Comparison of ENCODE assay signal across 8 mouse cellular contexts in the genomic region with DNA sequence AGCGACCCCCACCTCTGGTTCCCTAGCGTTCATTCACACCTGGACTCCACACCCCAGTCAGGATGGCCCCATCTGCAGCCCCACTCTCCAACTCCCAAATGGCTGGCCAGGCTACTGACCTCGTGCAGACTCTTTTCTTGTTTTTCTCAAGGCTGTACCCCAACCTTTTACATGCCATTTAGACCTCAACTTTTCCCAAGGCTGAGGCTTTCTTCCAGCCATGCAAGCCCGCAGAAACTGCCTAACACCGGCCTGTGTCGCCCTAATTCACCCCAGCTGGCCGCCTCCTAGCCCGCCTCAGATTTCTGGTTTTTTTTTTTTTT. TPM values are rescaled to one million over a fixed set of nuclear protein-coding genes. Genes with fewer than 3 reads are reported as not detected.
DNase-seq lines count a peak whose midpoint lies in the region; ATAC-seq and TF ChIP-seq lines count a peak whose summit lies in the region.

No protein-coding gene starts in this region.

- no peaks in the 10 kb centered on the region for H3K9me3 ChIP-seq in forebrain, embryonic 10.5 days
- no peaks in the 10 kb centered on the region for H3K9me3 ChIP-seq in limb, embryonic 12.5 days
- no peaks in the 10 kb centered on the region for H3K9me3 ChIP-seq in neural tube, embryonic 15.5 days (replicated peaks)

- peak overlapping the region; percentile 88 for H3K9ac ChIP-seq in liver, adult 2 months (ENCODE audit: low read depth, low read length)
- H3K9ac ChIP-seq in limb, embryonic 12.5 days (replicated peaks), result peak overlapping the region; percentile 97
- peak overlapping the region; percentile 68 for H3K9ac ChIP-seq in neural tube, embryonic 15.5 days (replicated peaks)

- H3K4me3 ChIP-seq in liver, adult 2 months (ENCODE audit: insufficient read depth, low read depth, low read length), result peak overlapping the region; percentile 76
- peak overlapping the region; percentile 95 for H3K4me3 ChIP-seq in forebrain, embryonic 10.5 days
- H3K4me3 ChIP-seq in limb, embryonic 12.5 days (replicated peaks), result peak overlapping the region; percentile 89
- peak overlapping the region; percentile 54 for H3K4me3 ChIP-seq in neural tube, embryonic 15.5 days (replicated peaks)

- H3K36me3 ChIP-seq in liver, adult 2 months (ENCODE audit: control insufficient read depth, insufficient read depth, low read length), result peaks cover 4% of the 10 kb centered on the region; the same call in 1 of the 2 replicates
- H3K36me3 ChIP-seq in forebrain, embryonic 10.5 days (replicated peaks), result peaks cover 38% of the 10 kb centered on the region
- peaks cover 27% of the 10 kb centered on the region for H3K36me3 ChIP-seq in limb, embryonic 12.5 days
- no peaks in the 10 kb centered on the region for H3K36me3 ChIP-seq in neural tube, embryonic 15.5 days

- ATAC-seq in limb, embryonic 12.5 days (ENCODE audit: insufficient number of reproducible peaks, insufficient read depth, low FRiP score, low TSS enrichment, low read depth), result no peak
- ATAC-seq in neural tube, embryonic 15.5 days (ENCODE audit: low FRiP score), result no peak

- H3K27ac ChIP-seq in liver, adult 2 months (replicated peaks; ENCODE audit: insufficient read depth, low read depth, low read length), result peak overlapping the region; percentile 52
- peak overlapping the region; percentile 99 for H3K27ac ChIP-seq in forebrain, embryonic 10.5 days
- H3K27ac ChIP-seq in limb, embryonic 12.5 days, result peak overlapping the region; percentile 99
- H3K27ac ChIP-seq in neural tube, embryonic 15.5 days (replicated peaks), result peak overlapping the region; percentile 15; the same call in 1 of the 2 replicates

- peaks cover 13% of the 10 kb centered on the region for H3K79me2 ChIP-seq in liver, adult 2 months (ENCODE audit: control insufficient read depth, insufficient read depth, low read length)

- intact Hi-C loops in left cerebral cortex, postnatal 4 days (cut with DNase I), result loop anchor here (10.0 kb wide), 1 partner anchor 394 kb away; the partner anchor contains the start of genes Nyap1 and Tsc22d4

- WGBS in liver, adult 2 months, result 17% methylated on average over 8 of the region's 8 CpGs
- under 1% methylated on average over 8 of the region's 8 CpGs for WGBS in forebrain, embryonic 10.5 days
- WGBS in limb, embryonic 12.5 days, result 1% methylated on average over 8 of the region's 8 CpGs
- 4% methylated on average over 7 of the region's 8 CpGs for WGBS in neural tube, embryonic 15.5 days

- H3K27me3 ChIP-seq in liver, adult 2 months (ENCODE audit: control insufficient read depth, insufficient read depth, low read length), result no peaks in the 10 kb centered on the region
- H3K27me3 ChIP-seq in forebrain, embryonic 10.5 days (ENCODE audit: poor library complexity, severe bottlenecking), result no peaks in the 10 kb centered on the region
- no peaks in the 10 kb centered on the region; the same call in 1 of the 2 replicates for H3K27me3 ChIP-seq in limb, embryonic 12.5 days
- peaks cover 26% of the 10 kb centered on the region for H3K27me3 ChIP-seq in neural tube, embryonic 15.5 days (replicated peaks)

- TF ChIP-seq POLR2A in liver, adult 2 months (IDR thresholded peaks at IDR 0.05; ENCODE audit: extremely low read depth, insufficient read depth, low read length), result no peak

- peaks cover 7% of the 10 kb centered on the region; the same call in 1 of the 2 replicates for H3K4me1 ChIP-seq in liver, adult 2 months (ENCODE audit: control insufficient read depth, insufficient read depth, low read length)
- peaks cover 75% of the 10 kb centered on the region for H3K4me1 ChIP-seq in forebrain, embryonic 10.5 days
- peaks cover 64% of the 10 kb centered on the region for H3K4me1 ChIP-seq in limb, embryonic 12.5 days (replicated peaks)
- H3K4me1 ChIP-seq in neural tube, embryonic 15.5 days, result peaks cover 43% of the 10 kb centered on the region

- DNase-seq in liver, adult 2 months (ENCODE audit: extremely low read depth, low read depth, low spot score), result no peak
- no peak for DNase-seq in liver
- peak; percentile 36 for DNase-seq in forebrain, embryonic 10.5 days (ENCODE audit: extremely low spot score, low spot score)
- DNase-seq in urinary bladder, adult 18-20 months (ENCODE audit: low spot score in 2 of 2), result no peak
- DNase-seq in left cerebral cortex, postnatal 4 days, result no peak
- DNase-seq in gastrocnemius, adult 18-20 months (ENCODE audit: low spot score), result no peak

- TF ChIP-seq CTCF in liver, adult 2 months (IDR thresholded peaks at IDR 0.05; ENCODE audit: low read depth, low read length), result no peak

- H3K4me2 ChIP-seq in limb, embryonic 12.5 days, result peak overlapping the region; percentile 92
- peak overlapping the region; percentile 94 for H3K4me2 ChIP-seq in neural tube, embryonic 15.5 days

RNA-seq across cellular contexts. Expression of gene Ephb4, which starts 1.1 kb away (rescaled TPM):
- total RNA-seq in liver, adult 2 months (2014; rRNA removed), result 10.8 and 15.5 TPM in 2 replicates
- polyA plus RNA-seq in liver, adult 2 months (2012; rRNA removed), result 14.0 and 14.1 TPM in 2 replicates
- 31.9 and 33.5 TPM in 2 replicates for polyA plus RNA-seq in forebrain, embryonic 10.5 days (2016; fragmentation: Nextera tagmentation; extraction: Ambion mirVana)
- 86.9 and 99.6 TPM in 2 replicates for polyA plus RNA-seq in limb, embryonic 12.5 days (2016; fragmentation: Nextera tagmentation; extraction: Ambion mirVana)
- 6.9 and 11.5 TPM in 2 replicates for polyA plus RNA-seq in neural tube, embryonic 15.5 days (2015; fragmentation: Nextera tagmentation; extraction: Ambion mirVana)
- 10 to 100 TPM in 1 of 2 experiments, 1 to 10 TPM in 1; 9.4 to 10.2 TPM for total RNA-seq in left cerebral cortex, postnatal 4 days (2021)
- total RNA-seq in gastrocnemius, adult 18-20 months (2021), result 10 to 100 TPM in 1 of 2 experiments, 1 to 10 TPM in 1; 8.2 to 14.4 TPM

RNA-seq across cellular contexts. Expression of gene Slc12a9, which starts 17.6 kb away (rescaled TPM):
- total RNA-seq in liver, adult 2 months (2014; rRNA removed), result 4.0 and 4.7 TPM in 2 replicates
- 11.9 and 20.3 TPM in 2 replicates for polyA plus RNA-seq in liver, adult 2 months (2012; rRNA removed)
- 10.6 and 11.8 TPM in 2 replicates for polyA plus RNA-seq in forebrain, embryonic 10.5 days (2016; fragmentation: Nextera tagmentation; extraction: Ambion mirVana)
- 13.8 and 16.3 TPM in 2 replicates for polyA plus RNA-seq in limb, embryonic 12.5 days (2016; fragmentation: Nextera tagmentation; extraction: Ambion mirVana)
- 26.5 and 26.8 TPM in 2 replicates for polyA plus RNA-seq in neural tube, embryonic 15.5 days (2015; fragmentation: Nextera tagmentation; extraction: Ambion mirVana)
- total RNA-seq in left cerebral cortex, postnatal 4 days (2021), result 10 to 100 TPM; 28.8 to 31.5 TPM
- total RNA-seq in gastrocnemius, adult 18-20 months (2021), result 1 to 10 TPM; 2.0 to 2.2 TPM

RNA-seq across cellular contexts. Expression of gene Trip6, which starts 36.8 kb away (rescaled TPM):
- 5.8 and 6.5 TPM in 2 replicates for total RNA-seq in liver, adult 2 months (2014; rRNA removed)
- 14.7 and 25.0 TPM in 2 replicates for polyA plus RNA-seq in liver, adult 2 months (2012; rRNA removed)
- 70.3 and 73.0 TPM in 2 replicates for polyA plus RNA-seq in forebrain, embryonic 10.5 days (2016; fragmentation: Nextera tagmentation; extraction: Ambion mirVana)
- polyA plus RNA-seq in limb, embryonic 12.5 days (2016; fragmentation: Nextera tagmentation; extraction: Ambion mirVana), result 81.6 and 86.9 TPM in 2 replicates
- 14.0 and 26.0 TPM in 2 replicates for polyA plus RNA-seq in neural tube, embryonic 15.5 days (2015; fragmentation: Nextera tagmentation; extraction: Ambion mirVana)
- 1 to 10 TPM; 7.1 to 8.0 TPM for total RNA-seq in left cerebral cortex, postnatal 4 days (2021)
- 1 to 10 TPM; 2.2 to 4.4 TPM for total RNA-seq in gastrocnemius, adult 18-20 months (2021)

RNA-seq across cellular contexts. Expression of gene Srrt, which starts 43.5 kb away (rescaled TPM):
- 20.7 and 25.2 TPM in 2 replicates for total RNA-seq in liver, adult 2 months (2014; rRNA removed)
- polyA plus RNA-seq in liver, adult 2 months (2012; rRNA removed), result 36.2 and 61.5 TPM in 2 replicates
- polyA plus RNA-seq in forebrain, embryonic 10.5 days (2016; fragmentation: Nextera tagmentation; extraction: Ambion mirVana), result 205 and 209 TPM in 2 replicates
- 182 and 185 TPM in 2 replicates for polyA plus RNA-seq in limb, embryonic 12.5 days (2016; fragmentation: Nextera tagmentation; extraction: Ambion mirVana)
- 90.7 and 94.3 TPM in 2 replicates for polyA plus RNA-seq in neural tube, embryonic 15.5 days (2015; fragmentation: Nextera tagmentation; extraction: Ambion mirVana)
- total RNA-seq in left cerebral cortex, postnatal 4 days (2021), result 100 to 1,000 TPM; 214 to 236 TPM
- 10 to 100 TPM; 29.6 to 40.8 TPM for total RNA-seq in gastrocnemius, adult 18-20 months (2021)

RNA-seq across cellular contexts. Expression of gene Ufsp1, which starts 56.6 kb away (rescaled TPM):
- total RNA-seq in liver, adult 2 months (2014; rRNA removed), result 1.1 and 1.4 TPM in 2 replicates
- polyA plus RNA-seq in liver, adult 2 months (2012; rRNA removed), result 6.3 and 7.9 TPM in 2 replicates
- polyA plus RNA-seq in forebrain, embryonic 10.5 days (2016; fragmentation: Nextera tagmentation; extraction: Ambion mirVana), result 10.3 and 10.4 TPM in 2 replicates
- polyA plus RNA-seq in limb, embryonic 12.5 days (2016; fragmentation: Nextera tagmentation; extraction: Ambion mirVana), result 6.7 and 6.8 TPM in 2 replicates
- polyA plus RNA-seq in neural tube, embryonic 15.5 days (2015; fragmentation: Nextera tagmentation; extraction: Ambion mirVana), result 29.0 and 29.5 TPM in 2 replicates
- 10 to 100 TPM; 17.3 to 21.8 TPM for total RNA-seq in left cerebral cortex, postnatal 4 days (2021)
- 10 to 100 TPM; 19.1 to 20.8 TPM for total RNA-seq in gastrocnemius, adult 18-20 months (2021)

Comparison
In these comparisons a context has a peak if more than half of its experiments do, and no peak if none do; other contexts are left out.
1. H3K27ac ChIP-seq: peak in every context shown above with its lines; median percentile 99 in forebrain, embryonic 10.5 days; 99 in limb, embryonic 12.5 days; 52 in liver, adult 2 months; 15 in neural tube, embryonic 15.5 days.